Mouse (Mus musculus) intestine, embryonic 14.5 days (tissue): ENCODE data around the gene Pebp1. TPM values are rescaled to one million over a fixed set of nuclear protein-coding genes. Genes with fewer than 3 reads are reported as not detected.

Experiments used
- ATAC-seq: fragments of 200-750 bp; cut with Nextera tagmentation; replicated peaks from 2 replicates; pipeline ENCODE4 v1.8.0; 2017; ENCODE audit warnings: low read depth, moderate number of reproducible peaks, moderate TSS enrichment, moderate library complexity; ENCODE audit not compliant: low FRiP score, low TSS enrichment
- DNase-seq: peaks from one replicate; pipeline ENCODE4 v3.0.0-alpha.2; 2018; ENCODE audit warnings: low spot score
- H3K27ac ChIP-seq: fragments of 300-500 bp; sonication (generic); 2 replicates; pipeline ENCODE4 v1.5.1; 2014; ENCODE audit warnings: low read depth, mild to moderate bottlenecking, control low read depth
- H3K27me3 ChIP-seq: fragments of 300-500 bp; sonication (generic); replicated peaks from 2 replicates; pipeline ENCODE4 v1.6.1; 2014; ENCODE audit warnings: low read length, control low read depth; ENCODE audit not compliant: control insufficient read depth, insufficient read depth
- H3K36me3 ChIP-seq: fragments of 300-500 bp; sonication (generic); 2 replicates; pipeline ENCODE4 v1.6.1; 2014; ENCODE audit warnings: low read length, control low read depth; ENCODE audit not compliant: control insufficient read depth, insufficient read depth
- H3K4me1 ChIP-seq: fragments of 300-500 bp; sonication (generic); replicated peaks from 2 replicates; pipeline ENCODE4 v1.6.1; 2014; ENCODE audit warnings: low read length, control low read depth, mixed read lengths; ENCODE audit not compliant: control insufficient read depth, insufficient read depth
- H3K4me2 ChIP-seq: fragments of 300-500 bp; sonication (generic); 2 replicates; pipeline ENCODE4 v1.6.1; 2014; ENCODE audit warnings: low read length
- H3K4me3 ChIP-seq: fragments of 300-500 bp; sonication (generic); 2 replicates; pipeline ENCODE4 v1.5.1; 2014; ENCODE audit warnings: low read depth, low read length, control low read depth, mixed read lengths
- H3K9ac ChIP-seq: fragments of 300-500 bp; sonication (generic); 2 replicates; pipeline ENCODE4 v1.6.1; 2014; ENCODE audit warnings: mild to moderate bottlenecking, low read length
- H3K9me3 ChIP-seq: fragments of 300-500 bp; sonication (generic); 2 replicates; pipeline ENCODE4 v1.6.1; 2016; ENCODE audit warnings: low read length, control low read depth; ENCODE audit not compliant: control insufficient read depth
- WGBS: fragments of 180-500 bp; shearing (Covaris S2); extraction: QIAGEN DNeasy Blood & Tissue Kit; methylation state at CpG from one replicate; pipeline ENCODE4 v1.1.7; 2014; 5-methylcytosine and 5-hydroxymethylcytosine counted together
- polyA plus RNA-seq: library from polyadenylated mRNA; unstranded; fragments of >200 nt; fragmentation: Nextera tagmentation; extraction: Ambion mirVana; gene quantifications from 2 replicates; pipeline ENCODE4 v1.2.1, GENCODE M21; 2014

Gene Pebp1
- polyA plus RNA-seq, 1 experiment from 2014 or later, result 747 TPM

- H3K9me3 ChIP-seq, result no peaks in the 10 kb centered on the region
- no peak for ATAC-seq
- 74% methylated on average over 6 of the region's 6 CpGs for WGBS
- no peak overlapping the region for H3K4me2 ChIP-seq
- H3K27ac ChIP-seq, result no peak overlapping the region
- no peak overlapping the region for H3K9ac ChIP-seq
- DNase-seq, result no peak
- no peaks in the 10 kb centered on the region for H3K27me3 ChIP-seq
- H3K4me3 ChIP-seq, result no peak overlapping the region
- H3K36me3 ChIP-seq, result no peaks in the 10 kb centered on the region
- H3K4me1 ChIP-seq, result no peaks in the 10 kb centered on the region
Measured at GRCm38 (mm10) chr5:117292547-117292946, 5.1 kb upstream of the Pebp1 start.

- Histone ChIP-seq H3K27me3 (no peaks in the 10 kb centered on the region), H3K4me1 (peaks cover 2% of the 10 kb centered on the region), H3K36me3 (no peaks in the 10 kb centered on the region), H3K4me2 (no peak overlapping the region), H3K9me3 (no peaks in the 10 kb centered on the region), H3K9ac (no peak overlapping the region), H3K27ac (no peak overlapping the region), H3K4me3 (no peak overlapping the region)
- DNase-seq (no peak), ATAC-seq (no peak)
- WGBS, result 83% methylated on average over 3 of the region's 3 CpGs
Measured at GRCm38 (mm10) chr5:117291312-117291711, 3.9 kb upstream of the Pebp1 start.

GRCm38 (mm10) chr5:117290081-117290480 lies 2.7 kb upstream of the Pebp1 start:
- Histone ChIP-seq H3K27me3 (no peaks in the 10 kb centered on the region), H3K27ac (no peak overlapping the region), H3K9ac (no peak overlapping the region), H3K36me3 (peaks cover 8% of the 10 kb centered on the region), H3K9me3 (no peaks in the 10 kb centered on the region), H3K4me2 (no peak overlapping the region), H3K4me1 (peaks cover 13% of the 10 kb centered on the region), H3K4me3 (no peak overlapping the region)
- no peak for ATAC-seq
- 94% methylated on average over 2 of the region's 2 CpGs for WGBS
- no peak for DNase-seq

DNA sequence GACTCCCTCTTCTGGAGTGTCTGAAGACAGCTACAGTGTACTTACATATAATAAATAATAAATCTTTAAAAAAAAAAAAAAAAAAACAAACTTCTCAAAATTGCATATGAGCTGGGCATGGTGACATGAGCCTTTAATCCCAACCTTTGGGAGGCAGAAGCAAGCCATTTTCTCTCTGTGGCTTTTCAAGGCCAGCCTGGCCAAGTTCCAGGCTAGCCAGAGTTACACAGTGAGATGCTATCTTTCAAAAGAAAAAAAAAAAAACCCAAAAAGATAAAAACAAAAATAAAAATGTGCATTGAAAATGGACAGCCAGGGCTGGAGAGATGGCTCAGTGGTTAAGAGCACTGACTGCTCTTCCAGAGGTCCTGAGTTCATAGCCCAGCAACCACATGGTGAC lies 2.2 kb upstream of the Pebp1 start:
- Histone ChIP-seq H3K27me3 (no peaks in the 10 kb centered on the region), H3K4me1 (peaks cover 13% of the 10 kb centered on the region), H3K27ac (no peak overlapping the region), H3K36me3 (peaks cover 13% of the 10 kb centered on the region), H3K9ac (no peak overlapping the region), H3K9me3 (no peaks in the 10 kb centered on the region), H3K4me2 (no peak overlapping the region), H3K4me3 (no peak overlapping the region)
- DNase-seq (no peak), ATAC-seq (no peak)

- Histone ChIP-seq H3K27me3 (no peaks in the 10 kb centered on the region), H3K4me1 (peaks cover 13% of the 10 kb centered on the region), H3K36me3 (peaks cover 39% of the 10 kb centered on the region), H3K9me3 (no peaks in the 10 kb centered on the region), H3K9ac (peak overlapping the region; percentile 89), H3K27ac (no peak overlapping the region), H3K4me2 (peak overlapping the region; percentile 69), H3K4me3 (peak overlapping the region; percentile 73)
- 50% methylated on average over 3 of the region's 3 CpGs for WGBS
- ATAC-seq (no peak), DNase-seq (no peak)
Measured at GRCm38 (mm10) chr5:117286286-117286685, 1.1 kb downstream of the Pebp1 start.

DNA sequence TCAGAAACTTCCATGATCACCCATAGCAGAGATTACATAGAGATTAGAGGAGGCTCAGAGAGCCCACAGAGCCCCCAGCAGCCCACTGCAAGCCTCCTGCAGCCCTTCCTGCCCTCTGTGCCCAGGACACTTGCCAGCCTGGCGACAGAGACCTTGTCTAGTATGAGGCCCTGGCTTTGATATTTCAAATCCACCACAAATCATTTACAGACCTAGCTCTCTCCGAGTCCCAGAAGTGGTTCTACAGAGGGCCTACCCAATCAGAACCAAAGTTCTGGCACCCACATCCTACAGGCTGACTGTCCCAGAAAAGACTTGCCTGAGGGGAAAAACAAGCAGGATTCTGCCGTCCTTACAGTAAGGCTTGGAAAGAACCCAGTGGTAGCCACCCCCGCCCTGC lies 2.2 kb downstream of the Pebp1 start:
- Histone ChIP-seq H3K27me3 (no peaks in the 10 kb centered on the region), H3K36me3 (peaks cover 46% of the 10 kb centered on the region), H3K27ac (no peak overlapping the region), H3K4me2 (no peak overlapping the region), H3K9me3 (no peaks in the 10 kb centered on the region), H3K9ac (no peak overlapping the region), H3K4me3 (no peak overlapping the region), H3K4me1 (peaks cover 13% of the 10 kb centered on the region)
- DNase-seq (no peak), ATAC-seq (no peak)
- 82% methylated on average over 4 of the region's 4 CpGs for WGBS

DNA sequence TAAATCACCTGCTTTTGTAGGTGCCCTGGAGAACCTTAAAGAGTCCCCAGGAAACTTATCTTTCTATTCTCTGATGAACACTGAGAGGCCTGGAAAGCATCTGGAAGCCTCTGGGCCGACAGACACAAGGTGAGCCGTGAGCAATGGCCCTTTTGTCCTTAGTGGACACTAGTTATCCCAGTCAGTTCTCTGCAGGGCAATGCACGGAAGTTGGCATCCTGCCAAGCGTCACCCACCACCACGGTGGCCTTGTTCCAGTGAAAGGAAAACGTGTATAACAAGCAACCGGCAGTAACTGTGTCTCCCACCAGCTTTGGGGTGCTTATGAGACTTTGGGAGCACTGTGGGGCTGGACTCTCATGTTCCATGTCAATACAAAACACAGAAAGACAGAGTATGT lies 2.7 kb downstream of the Pebp1 start:
- Histone ChIP-seq H3K4me1 (peaks cover 13% of the 10 kb centered on the region), H3K9me3 (no peaks in the 10 kb centered on the region), H3K4me2 (no peak overlapping the region), H3K27me3 (no peaks in the 10 kb centered on the region), H3K36me3 (peaks cover 46% of the 10 kb centered on the region), H3K4me3 (no peak overlapping the region), H3K27ac (no peak overlapping the region), H3K9ac (no peak overlapping the region)
- ATAC-seq (no peak), DNase-seq (no peak)
- WGBS, result 71% methylated on average over 7 of the region's 7 CpGs

GRCm38 (mm10) chr5:117284029-117284428 lies 3.4 kb downstream of the Pebp1 start:
- H3K4me3 ChIP-seq, result no peak overlapping the region
- ATAC-seq, result no peak
- no peaks in the 10 kb centered on the region for H3K9me3 ChIP-seq
- 83% methylated on average over 9 of the region's 9 CpGs for WGBS
- no peaks in the 10 kb centered on the region for H3K27me3 ChIP-seq
- H3K4me1 ChIP-seq, result peaks cover 13% of the 10 kb centered on the region
- DNase-seq, result no peak
- H3K36me3 ChIP-seq, result peaks cover 46% of the 10 kb centered on the region
- H3K4me2 ChIP-seq, result no peak overlapping the region
- H3K9ac ChIP-seq, result no peak overlapping the region
- no peak overlapping the region for H3K27ac ChIP-seq

- H3K27ac ChIP-seq, result no peak overlapping the region
- no peak overlapping the region for H3K9ac ChIP-seq
- no peaks in the 10 kb centered on the region for H3K9me3 ChIP-seq
- H3K36me3 ChIP-seq, result peaks cover 46% of the 10 kb centered on the region
- H3K4me2 ChIP-seq, result no peak overlapping the region
- no peak for DNase-seq
- 91% methylated on average over 8 of the region's 8 CpGs for WGBS
- H3K4me1 ChIP-seq, result peaks cover 13% of the 10 kb centered on the region
- H3K27me3 ChIP-seq, result no peaks in the 10 kb centered on the region
- no peak for ATAC-seq
- no peak overlapping the region for H3K4me3 ChIP-seq
Measured at GRCm38 (mm10) chr5:117282360-117282759, 5.1 kb downstream of the Pebp1 start.
